Mouse (Mus musculus) kidney, postnatal 36 days (tissue): ENCODE data around the gene Ctdnep1.
"Not testable (repeated sequence)": the region's sequence is repeated elsewhere in the genome, so short reads cannot be mapped to it uniquely, and the experiment has no call there.

ENCODE experiments used
- DNase-seq, 2 experiments: peaks; one replicate each; pipeline ENCODE4 v3.0.0; 2021 to 2022; ENCODE audit warnings: mixed read lengths in 2 of 2

The Ctdnep1 gene

GRCm38 (mm10) chr11:69950807-69951459, 30.0 kb upstream of the Ctdnep1 start:
- peak in 1 of 2 experiments; percentile 64 for DNase-seq

GRCm38 (mm10) chr11:69952274-69952673, 28.7 kb upstream of the Ctdnep1 start:
- DNase-seq, result no peak

DNA sequence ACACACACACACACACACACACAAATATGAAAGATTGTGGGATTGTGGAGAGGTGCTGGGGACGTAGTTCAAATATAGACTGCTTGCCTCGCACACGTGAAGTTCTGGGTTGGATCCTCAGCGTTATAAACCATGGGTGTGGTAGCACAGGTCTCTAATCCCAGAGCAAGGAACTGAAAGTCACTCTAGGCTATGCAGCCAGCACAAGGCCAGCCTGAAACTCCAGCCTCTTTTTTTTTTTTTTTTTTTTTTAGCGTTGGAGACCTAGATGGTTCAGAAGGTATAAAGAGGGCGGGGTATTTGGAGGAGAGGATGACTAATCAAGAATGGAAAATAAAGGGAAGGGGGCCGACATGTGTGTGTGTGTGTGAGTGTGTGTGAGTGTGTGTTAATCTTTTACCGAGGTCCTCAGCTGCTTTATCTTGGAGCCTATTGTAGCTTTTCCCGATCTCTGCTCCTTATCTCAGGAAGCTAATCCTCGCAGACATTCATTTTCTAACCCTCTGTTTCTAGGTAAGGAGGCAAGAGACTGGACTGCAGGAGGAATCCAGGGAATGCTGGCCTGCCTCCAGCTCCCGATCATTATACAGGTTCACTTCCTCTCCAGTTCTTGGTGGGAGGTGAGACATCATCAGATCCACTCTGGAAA, 27.6 kb upstream of the Ctdnep1 start:
- no peak for DNase-seq

DNA sequence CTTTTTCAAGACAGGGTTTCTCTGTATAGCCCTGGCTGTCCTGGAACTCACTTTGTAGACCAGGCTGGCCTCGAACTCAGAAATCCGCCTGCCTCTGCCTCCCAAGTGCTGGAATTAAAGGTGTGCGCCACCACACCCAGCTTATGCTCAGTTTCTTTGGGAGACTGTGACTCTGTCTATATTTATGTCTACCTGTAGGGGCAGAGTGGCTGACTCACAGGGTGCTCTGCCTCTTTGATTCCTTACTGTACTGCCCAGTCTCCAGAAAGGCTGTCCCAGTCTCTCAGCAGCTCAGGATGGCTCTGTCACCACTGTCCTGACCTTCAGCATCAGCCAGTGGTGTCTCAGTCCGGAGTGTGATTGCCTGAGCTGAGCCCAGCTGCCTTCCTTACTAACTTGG, 25.3 kb upstream of the Ctdnep1 start:
- DNase-seq, result not testable (repeated sequence)

GRCm38 (mm10) chr11:69956218-69956617, 24.7 kb upstream of the Ctdnep1 start:
- peak in 1 of 2 experiments; percentile 32 for DNase-seq

GRCm38 (mm10) chr11:69960616-69961015, 20.3 kb upstream of the Ctdnep1 start:
- DNase-seq, result no peak

DNA sequence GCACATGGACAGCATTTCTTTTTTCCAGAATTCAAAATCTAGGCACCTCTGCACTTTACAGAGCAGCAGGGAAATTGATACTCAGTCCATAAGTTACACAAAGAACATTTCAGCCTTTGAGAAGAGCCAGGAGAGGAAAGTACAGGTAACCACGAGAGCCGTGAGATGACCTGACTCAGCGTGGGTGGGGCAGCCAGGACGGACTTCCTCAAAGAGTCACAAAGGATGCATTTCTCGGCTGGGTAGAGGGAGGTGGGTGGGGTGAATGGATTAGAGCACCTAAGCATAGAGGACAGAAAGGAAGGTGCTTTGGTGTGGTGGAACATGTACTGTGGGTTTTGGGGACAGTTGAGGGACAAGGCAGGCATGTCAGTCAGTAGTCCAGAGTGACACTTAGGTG, 19.1 kb upstream of the Ctdnep1 start:
- DNase-seq, result no peak

GRCm38 (mm10) chr11:69964650-69965270, 16.2 kb upstream of the Ctdnep1 start, which contains the start of gene Cldn7:
TSS of gene Cldn7 (plus strand) at chr11:69964779.
- DNase-seq, result no peak

GRCm38 (mm10) chr11:69965271-69966005, 15.5 kb upstream of the Ctdnep1 start:
- DNase-seq, result peak; percentile 68 to 72

DNA sequence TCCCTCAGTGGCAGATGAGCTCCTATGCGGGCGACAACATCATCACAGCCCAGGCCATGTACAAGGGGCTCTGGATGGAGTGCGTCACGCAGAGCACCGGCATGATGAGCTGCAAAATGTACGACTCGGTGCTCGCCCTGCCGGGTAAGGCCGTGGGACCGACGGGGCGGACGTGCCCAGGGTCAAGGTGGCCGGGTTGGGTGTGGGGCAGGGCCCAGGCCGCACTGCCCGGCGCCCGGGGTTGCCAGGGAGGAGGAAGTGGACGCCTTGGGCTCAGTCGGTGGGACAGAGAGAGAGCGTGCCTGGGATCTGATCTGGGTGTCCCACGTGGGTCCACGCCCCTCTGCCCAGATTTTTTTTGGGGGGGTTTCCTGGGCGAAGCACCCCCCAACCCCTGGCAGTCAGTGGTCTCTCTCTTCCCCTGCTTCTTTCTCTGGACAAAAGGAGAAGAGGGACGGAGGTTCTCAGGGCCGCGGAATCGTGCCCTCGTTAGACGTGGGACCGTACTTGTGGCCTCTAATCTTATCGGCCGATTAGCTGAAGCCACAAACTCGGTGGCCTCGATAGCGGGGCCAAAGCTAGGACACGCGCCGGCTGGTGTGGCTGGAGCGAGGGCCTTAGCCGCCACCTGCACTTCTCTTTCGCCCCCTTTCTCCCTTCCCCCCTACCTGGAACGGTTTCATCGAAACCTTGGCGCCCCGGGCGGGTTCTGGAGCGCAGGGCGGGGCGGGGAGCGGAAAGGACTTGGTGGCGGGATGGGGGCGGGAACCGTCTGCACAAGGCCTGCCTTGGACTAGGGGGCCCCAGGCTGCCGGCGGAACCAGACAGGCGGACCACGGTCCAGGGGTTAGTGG, 14.7 kb upstream of the Ctdnep1 start:
- peak; percentile 64 to 75 for DNase-seq

DNA sequence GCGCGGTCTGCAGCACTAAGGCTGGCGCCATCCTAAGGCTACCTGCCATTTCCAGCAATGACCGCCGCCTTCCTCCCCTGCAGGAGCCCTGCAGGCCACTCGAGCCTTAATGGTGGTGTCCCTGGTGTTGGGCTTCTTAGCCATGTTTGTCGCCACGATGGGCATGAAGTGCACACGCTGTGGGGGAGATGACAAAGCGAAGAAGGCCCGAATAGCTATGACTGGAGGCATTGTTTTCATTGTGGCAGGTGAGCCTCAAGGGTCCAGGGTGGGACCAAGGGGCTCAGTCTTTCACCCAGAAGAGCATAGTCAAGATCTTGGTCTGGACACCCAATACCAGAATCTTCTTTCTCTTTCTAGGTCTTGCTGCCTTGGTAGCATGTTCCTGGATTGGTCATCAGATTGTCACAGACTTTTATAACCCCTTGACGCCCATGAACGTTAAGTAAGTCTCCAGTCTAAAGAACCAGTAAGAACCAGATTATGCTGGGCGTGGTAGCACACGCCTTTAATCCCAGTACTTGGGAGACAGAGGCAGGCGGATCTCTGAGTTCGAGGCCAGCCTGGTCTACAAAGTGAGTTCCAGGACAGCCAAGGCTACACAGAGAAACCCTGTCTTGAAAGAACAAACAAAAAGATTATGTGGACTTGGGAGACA, 14.0 kb upstream of the Ctdnep1 start:
- no peak for DNase-seq

DNA sequence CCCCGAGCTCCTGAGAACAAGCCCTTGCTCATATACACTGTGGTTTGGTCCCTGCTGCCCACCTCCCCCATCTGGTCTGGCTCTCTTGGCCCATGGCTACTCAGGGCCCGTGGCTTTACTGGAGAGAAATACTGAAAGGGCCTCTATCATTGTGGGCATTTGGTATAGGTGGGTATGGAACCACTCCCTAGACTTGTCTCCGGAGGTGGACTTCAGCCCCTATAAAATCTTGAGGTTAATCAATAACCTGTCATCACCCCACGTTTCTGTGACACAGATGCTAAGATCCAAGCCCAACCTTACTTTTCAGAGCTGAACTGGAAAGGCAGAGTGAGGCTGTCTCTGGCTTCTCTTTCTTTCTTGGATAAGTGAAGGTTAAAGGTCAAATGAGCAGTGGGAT, 12.2 kb upstream of the Ctdnep1 start:
- no peak for DNase-seq

DNA sequence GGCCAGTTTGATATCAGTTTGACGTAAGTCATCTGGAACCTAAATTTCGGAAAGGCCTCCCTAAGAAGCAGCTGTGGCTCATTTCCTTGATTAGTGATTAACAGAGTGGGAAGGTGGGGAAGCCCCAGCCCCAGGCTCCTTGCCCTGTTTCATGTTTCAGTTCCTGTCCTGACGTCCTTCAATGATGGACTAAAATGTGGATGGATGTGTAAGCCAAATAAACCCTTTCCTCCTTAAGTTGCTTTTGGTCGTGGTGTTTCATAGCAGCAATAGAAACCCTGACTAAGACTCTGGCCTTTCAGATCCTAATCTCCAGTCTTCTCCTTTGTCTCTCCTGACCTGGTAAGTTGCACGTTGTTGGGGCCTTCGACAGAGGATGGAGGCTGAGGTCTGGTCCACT, 10.7 kb upstream of the Ctdnep1 start:
- no peak for DNase-seq

GRCm38 (mm10) chr11:69970775-69971174, 10.2 kb upstream of the Ctdnep1 start:
- DNase-seq, result no peak

DNA sequence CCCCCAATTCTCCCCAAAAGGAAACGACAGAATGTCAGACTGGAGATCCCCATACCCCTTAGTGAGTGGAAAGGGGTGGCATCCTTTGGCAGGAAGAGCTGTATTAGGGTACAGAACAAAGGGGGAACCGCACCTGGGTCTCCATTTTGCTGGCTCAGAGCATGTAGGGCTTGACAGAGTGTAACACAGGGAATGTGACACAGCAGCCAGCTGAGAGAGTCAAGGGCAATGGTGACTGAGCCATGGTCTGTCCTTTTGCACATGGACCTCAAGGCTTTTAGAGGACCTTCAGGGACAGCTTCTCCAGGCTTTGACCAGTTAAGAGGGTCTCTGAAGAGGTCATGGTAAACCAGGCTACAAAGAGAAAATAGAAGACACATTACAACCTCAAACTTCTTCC, 6.0 kb upstream of the Ctdnep1 start:
- DNase-seq, result no peak

DNA sequence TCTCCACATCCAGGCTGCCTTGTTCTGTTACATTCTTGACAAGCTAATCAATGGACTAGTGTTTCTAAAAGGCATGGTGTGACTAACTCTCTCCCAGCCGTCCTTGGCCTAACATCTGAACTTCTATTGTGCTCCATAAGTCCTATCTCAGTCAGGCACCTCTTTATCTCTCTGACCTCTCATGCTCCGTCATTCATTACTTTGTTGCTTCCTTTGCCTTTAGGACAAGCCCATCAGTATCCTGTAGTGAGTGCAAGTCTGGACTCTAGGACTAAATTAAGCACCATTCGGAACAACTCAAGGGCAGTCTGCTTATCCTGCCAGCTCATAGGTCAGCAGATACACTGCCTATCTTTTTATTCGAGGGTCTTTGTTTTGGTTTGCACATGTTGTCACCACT, 4.7 kb upstream of the Ctdnep1 start:
- DNase-seq, result no peak

DNA sequence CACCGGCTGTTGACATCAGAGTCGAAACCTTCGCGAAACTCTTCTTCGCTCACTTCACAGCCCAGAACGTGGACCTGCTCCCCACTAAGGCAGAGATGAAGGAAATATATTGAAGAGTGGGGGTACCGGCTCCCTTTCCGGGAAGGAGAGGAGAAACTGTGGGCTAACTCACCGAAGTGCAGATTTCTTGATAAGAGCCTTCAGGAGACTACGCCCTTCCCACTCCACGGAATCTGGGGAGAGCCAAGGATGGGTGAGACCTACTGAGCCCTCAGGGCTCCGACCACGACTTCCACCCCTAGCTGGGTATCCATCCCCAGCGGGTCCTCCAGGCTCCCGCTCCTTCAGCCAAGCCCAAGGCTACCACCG, 1.1 kb upstream of the Ctdnep1 start:
- no peak for DNase-seq

DNA sequence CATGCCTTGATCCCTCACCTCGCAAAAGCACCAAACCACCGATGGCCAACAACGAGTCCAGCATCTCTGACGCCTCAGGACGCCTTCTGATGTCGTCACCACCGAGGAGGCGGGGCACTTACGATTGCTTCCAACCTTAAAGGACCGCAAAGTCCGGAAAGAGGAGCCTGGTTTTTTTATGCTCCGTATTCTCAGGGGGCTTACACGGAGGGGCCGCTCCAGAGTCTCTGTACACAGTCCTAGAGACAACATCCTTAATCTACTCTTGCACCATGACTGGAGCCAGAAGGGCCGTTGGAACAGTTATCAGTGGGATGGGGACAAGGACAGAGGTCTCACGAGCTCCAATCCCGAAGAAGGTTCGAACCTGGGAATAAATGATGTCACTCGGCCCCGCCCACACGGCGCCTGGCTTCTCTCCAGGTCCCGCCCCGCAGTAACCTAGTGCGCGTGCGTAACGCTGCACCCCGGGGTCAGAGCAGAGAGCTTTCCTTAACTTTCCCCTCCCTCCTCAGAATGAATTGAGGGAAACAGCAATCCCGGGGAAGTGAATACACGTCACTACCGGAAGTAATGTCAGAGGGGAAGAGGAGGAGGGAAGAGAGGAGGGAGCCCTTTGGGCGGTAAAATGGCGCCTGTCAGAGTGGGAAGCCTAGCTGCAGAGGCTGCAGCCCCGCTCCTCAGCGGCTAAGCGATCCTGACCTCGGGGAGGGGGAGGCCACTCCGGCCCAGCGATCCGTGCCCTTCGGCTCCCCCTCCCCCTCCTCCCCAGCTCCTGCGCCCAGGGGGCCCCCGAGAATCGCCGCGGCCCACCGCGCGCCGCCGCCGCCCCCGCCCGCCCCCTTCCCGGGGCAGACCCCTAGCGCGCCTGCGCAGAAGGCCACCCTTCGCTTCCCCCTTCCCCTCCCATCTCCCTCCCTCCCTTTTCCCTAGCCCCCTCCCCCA, 488 bp upstream of the Ctdnep1 start:
- peak; percentile 97 for DNase-seq

GRCm38 (mm10) chr11:69982225-69982624, 1.3 kb downstream of the Ctdnep1 start, which contains the start of gene Elp5:
TSS of gene Elp5 (minus strand) at chr11:69982517.
- DNase-seq, result no peak

GRCm38 (mm10) chr11:69982877-69983276, 1.9 kb downstream of the Ctdnep1 start:
- no peak for DNase-seq

DNA sequence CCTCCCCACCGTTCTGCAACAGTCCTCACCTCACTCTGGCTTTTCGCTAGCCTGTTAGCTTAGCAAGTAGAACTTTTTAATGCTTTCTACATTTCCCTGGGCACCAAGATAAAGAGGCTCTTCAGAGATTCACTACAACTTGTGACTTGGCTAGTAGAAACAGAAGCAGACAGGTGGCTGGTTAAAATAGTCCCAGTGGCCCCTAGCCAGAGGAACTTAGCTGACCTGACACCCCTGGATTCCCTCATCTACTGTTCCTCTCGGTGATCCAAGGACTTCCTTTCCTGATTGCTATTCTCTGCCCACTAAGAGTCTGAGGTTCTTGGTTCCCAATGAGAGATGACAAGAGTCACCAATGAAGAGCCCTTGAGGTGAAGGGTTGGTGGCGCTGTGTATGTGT, 2.4 kb downstream of the Ctdnep1 start:
- no peak for DNase-seq
